Mouse (Mus musculus) testis, adult 2 months (tissue): ENCODE data around the gene Tmprss15. TPM values are rescaled to one million over a fixed set of nuclear protein-coding genes. Genes with fewer than 3 reads are reported as not detected.

Experiments used
- H3K27ac ChIP-seq: fragments of 200-500 bp; 2 replicates; pipeline ENCODE4 v1.5.1; 2012; ENCODE audit warnings: low read depth, low read length; ENCODE audit not compliant: control insufficient read depth, insufficient read depth
- H3K27me3 ChIP-seq: fragments of 200-500 bp; 2 replicates; pipeline ENCODE4 v1.6.1; 2012; ENCODE audit warnings: mild to moderate bottlenecking, low read length, moderate library complexity; ENCODE audit not compliant: control insufficient read depth, insufficient read depth
- H3K36me3 ChIP-seq: fragments of 200-500 bp; 2 replicates; pipeline ENCODE4 v1.6.1; 2012; ENCODE audit warnings: mild to moderate bottlenecking, low read length; ENCODE audit not compliant: control insufficient read depth, insufficient read depth
- H3K4me1 ChIP-seq: fragments of 200-500 bp; 2 replicates; pipeline ENCODE4 v1.6.1; 2012; ENCODE audit warnings: low read length; ENCODE audit not compliant: control insufficient read depth, insufficient read depth
- H3K4me3 ChIP-seq: fragments of 200-500 bp; 2 replicates; pipeline ENCODE4 v1.5.1; 2012; ENCODE audit warnings: low read depth, mild to moderate bottlenecking, low read length, moderate library complexity, mixed read lengths; ENCODE audit not compliant: control insufficient read depth
- CTCF ChIP-seq: fragments of 200-500 bp; IDR thresholded peaks from 2 replicates; pipeline ENCODE4 v1.5.1; 2012; ENCODE audit warnings: low read depth, mild to moderate bottlenecking, inconsistent platforms, low read length, moderate library complexity; ENCODE audit not compliant: control insufficient read depth, insufficient read depth, insufficient replicate concordance
- POLR2A ChIP-seq: fragments of 200-500 bp; IDR thresholded peaks from 2 replicates; pipeline ENCODE4 v1.6.1; 2012; ENCODE audit warnings: low read depth, mild to moderate bottlenecking, inconsistent platforms, low read length, moderate library complexity; ENCODE audit not compliant: control insufficient read depth
- polyA plus RNA-seq: library from polyadenylated mRNA; depleted of rRNA; stranded (reverse); fragments of >200 nt; gene quantifications from 2 replicates; pipeline ENCODE4 v1.2.3, GENCODE M21; 2012; rRNA removed

Gene Tmprss15
- polyA plus RNA-seq, 1 experiment = 0.02 TPM

DNA sequence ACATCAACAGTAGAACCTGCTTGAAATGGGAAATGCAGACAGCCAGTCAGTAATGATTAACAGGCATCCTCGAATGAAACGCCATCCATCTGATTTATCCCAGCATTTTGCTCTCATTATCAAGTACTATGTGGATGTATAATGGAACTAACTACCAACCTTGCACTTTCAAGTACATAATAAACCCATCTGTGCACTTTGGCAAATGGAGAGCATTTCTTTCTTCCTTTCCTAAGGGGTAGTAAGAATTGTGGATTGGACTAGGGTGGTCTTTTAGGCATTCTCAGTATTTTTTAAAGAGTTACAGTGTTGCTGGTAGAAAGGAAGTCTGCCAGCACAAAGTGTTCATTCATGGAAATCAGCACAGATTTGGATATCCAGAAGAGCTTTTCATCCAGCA is 133.5 kb downstream of the Tmprss15 start:
- Histone ChIP-seq H3K4me3 (no peak overlapping the region), H3K36me3 (no peaks in the 10 kb centered on the region), H3K27me3 (no peaks in the 10 kb centered on the region), H3K27ac (no peak overlapping the region), H3K4me1 (no peaks in the 10 kb centered on the region)
- no peak for TF ChIP-seq POLR2A
- TF ChIP-seq CTCF = no peak

DNA sequence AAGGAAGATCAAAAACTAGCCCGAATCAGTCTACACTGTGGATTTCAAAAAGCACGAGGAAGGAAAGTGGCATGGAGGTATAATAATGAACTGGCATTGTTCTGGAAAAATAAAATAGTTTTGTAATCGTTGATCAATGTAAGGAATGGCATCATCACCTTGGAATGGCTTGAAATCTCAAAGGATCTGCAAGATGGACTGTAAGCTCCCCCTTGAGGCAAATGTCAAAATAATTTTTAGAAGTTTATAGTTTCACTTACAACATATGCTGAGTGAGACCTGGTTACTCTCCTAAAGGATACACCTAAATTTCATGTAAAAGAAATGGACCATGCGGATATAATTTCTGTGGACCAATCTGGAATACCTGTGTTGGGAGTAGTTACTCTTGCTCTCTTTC is 140.5 kb downstream of the Tmprss15 start:
- Histone ChIP-seq H3K27me3 (no peaks in the 10 kb centered on the region), H3K36me3 (no peaks in the 10 kb centered on the region), H3K4me1 (no peaks in the 10 kb centered on the region), H3K4me3 (no peak overlapping the region), H3K27ac (no peak overlapping the region)
- TF ChIP-seq CTCF = no peak
- TF ChIP-seq POLR2A = no peak

DNA sequence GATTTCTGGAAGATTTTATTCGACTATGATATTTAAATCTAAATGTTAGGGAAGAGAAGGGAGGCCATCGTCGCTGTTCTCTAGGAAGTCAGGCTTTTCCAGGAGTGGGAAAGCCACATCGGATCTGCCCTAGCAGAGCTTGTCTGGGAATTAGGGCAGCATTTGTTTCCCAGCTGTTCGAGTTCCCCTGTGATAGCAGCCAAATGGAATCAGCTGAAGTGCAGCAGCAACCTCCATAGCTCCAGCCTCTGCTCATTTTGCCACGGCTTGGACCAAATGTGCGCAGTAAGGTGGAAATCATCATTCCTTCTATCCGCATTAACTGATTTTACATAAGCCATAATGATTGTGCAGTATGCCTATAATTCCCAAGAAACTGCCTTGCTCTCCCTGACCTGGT is 153.1 kb downstream of the Tmprss15 start:
- Histone ChIP-seq H3K27me3 (no peaks in the 10 kb centered on the region), H3K4me1 (no peaks in the 10 kb centered on the region), H3K27ac (no peak overlapping the region), H3K4me3 (no peak overlapping the region), H3K36me3 (no peaks in the 10 kb centered on the region)
- TF ChIP-seq CTCF (no peak), POLR2A (no peak)

DNA sequence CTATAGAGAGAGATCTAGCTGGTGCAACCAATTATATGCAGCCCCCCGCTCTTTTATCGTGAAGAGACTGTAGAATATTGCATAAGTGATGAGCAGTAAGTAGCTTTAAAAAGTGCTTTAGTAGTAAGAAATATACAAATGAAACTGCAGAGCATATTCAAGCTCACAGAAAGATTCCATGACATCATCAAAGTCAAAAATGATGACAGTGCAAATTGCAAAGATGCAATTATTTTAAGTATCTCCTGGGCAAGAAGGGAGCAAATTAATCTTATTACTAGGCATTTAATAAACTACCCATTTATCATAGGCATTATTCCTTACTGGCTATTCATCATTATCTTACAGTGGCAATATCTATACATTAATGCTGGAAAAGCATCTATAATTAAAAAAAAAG is 156.6 kb downstream of the Tmprss15 start:
- TF ChIP-seq CTCF = no peak
- TF ChIP-seq POLR2A = no peak
- H3K4me3 ChIP-seq = no peak overlapping the region

DNA sequence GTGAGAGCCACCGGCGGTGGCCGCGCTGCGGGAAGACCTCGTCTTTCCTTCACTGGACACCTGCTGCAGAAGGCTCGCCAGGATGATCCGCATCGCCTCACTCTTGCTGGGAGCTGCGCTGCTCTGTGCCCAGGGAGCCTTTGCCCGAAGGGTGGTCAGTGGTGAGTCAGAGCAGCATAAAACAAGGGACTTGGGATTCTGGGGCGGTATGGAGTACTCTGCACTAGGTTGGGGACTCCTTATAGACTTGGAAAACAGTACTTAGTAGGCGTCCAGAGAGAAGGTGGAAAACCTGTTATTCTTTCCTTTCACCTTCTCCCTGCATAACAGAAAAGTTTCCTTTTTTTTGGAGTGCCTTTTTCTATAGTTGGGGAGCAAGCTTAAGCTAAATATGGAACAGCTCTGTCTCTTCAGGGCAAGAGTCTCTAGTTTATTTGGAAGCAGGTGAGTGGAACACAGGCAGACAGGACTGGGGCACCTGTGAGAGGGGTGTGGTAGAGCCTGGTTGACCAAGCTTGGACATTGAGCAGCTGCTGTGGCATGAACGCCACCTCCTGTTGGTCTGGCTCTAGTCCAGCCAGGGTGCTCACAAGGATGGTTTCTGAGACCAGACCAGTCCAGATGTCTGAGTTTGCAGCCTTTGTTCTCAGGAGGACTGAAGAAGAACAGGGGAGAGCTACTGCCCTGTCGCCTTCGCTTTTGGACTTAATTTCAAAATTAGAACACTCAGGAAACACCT is 159.4 kb downstream of the Tmprss15 start:
- Histone ChIP-seq H3K36me3 (no peaks in the 10 kb centered on the region), H3K4me3 (no peak overlapping the region), H3K27me3 (no peaks in the 10 kb centered on the region), H3K4me1 (peaks cover 4% of the 10 kb centered on the region), H3K27ac (no peak overlapping the region)
- TF ChIP-seq POLR2A (no peak), CTCF (no peak)

More for the DNA sequence above, 156.6 kb downstream of the Tmprss15 start:
- H3K27me3 ChIP-seq = no peaks in the 10 kb centered on the region
- no peak overlapping the region for H3K27ac ChIP-seq
- peaks cover 4% of the 10 kb centered on the region for H3K4me1 ChIP-seq
- no peaks in the 10 kb centered on the region for H3K36me3 ChIP-seq

DNA sequence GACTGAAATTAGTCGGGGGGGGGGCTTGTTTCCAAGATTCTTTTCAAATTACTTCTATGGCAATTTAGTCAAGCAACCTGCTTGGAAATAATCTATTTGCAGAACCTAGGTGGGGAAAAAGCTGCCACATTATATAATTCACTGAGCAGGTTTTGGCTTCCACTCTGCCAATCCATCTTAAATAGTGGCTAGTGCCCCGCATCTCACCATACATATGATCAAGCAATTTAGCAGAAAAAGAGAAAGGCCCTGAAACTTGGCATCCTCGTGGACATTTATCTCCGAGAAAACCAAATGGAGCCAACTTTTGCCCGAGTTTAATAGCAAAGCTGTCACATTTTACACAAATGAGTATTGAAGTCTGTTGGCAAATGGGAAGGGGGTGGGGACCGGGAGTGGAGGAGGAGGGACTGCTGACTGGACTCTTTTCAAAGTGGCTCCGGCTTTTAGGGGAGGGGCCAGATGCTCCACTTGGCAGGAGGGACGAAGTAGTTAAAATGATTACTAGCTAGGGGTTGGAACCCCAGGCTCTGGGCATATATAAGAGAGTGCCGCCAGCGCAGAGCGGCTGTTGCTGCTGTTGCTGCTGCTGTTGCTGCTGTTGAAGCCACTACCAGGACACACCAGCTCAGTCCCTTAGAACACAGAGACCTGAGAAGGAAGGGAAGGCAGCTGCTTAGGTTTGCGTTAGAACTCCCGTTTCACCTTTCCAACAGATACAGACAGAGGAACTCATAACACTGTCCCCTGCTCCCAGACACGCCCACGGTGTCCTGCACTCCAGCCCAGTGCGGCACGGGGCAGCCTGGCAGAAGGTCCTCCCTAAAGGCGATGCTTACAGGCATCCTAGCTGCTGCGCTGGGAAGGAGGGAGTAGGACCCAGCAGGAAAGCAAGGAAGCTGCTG is 160.3 kb downstream of the Tmprss15 start, which contains the start of gene Chodl:
TSS of gene Chodl (plus strand) at position 567 of the 905 bp plus-strand sequence.
- TF ChIP-seq POLR2A (no peak), CTCF (no peak)
- peaks cover 4% of the 10 kb centered on the region for H3K4me1 ChIP-seq
- H3K4me3 ChIP-seq = no peak within 1 kb of the TSS
- no peaks in the 10 kb centered on the region for H3K27me3 ChIP-seq
- no peaks in the 10 kb centered on the region for H3K36me3 ChIP-seq
- no peak within 1 kb of the TSS for H3K27ac ChIP-seq

DNA sequence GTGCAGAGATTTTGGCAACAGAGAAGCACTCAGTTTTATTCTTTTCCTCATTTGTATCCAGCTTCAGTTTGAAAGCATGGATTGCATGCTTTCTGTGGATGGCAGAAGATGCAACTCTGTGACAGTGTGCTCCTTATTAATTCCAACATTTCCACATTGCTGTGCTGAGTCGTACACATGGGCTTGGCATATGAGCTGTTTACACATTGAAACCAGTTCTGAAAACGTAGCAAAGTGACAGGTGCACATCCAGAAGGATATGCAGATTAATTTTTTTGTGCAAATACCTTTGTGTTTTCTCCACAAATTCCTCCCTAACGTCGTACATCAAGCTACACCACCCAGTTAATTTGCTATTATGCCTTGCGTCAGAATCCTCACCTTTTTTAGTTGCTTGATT is 168.3 kb downstream of the Tmprss15 start:
- Histone ChIP-seq H3K27me3 (no peaks in the 10 kb centered on the region), H3K27ac (no peak overlapping the region), H3K36me3 (no peaks in the 10 kb centered on the region), H3K4me3 (no peak overlapping the region), H3K4me1 (no peaks in the 10 kb centered on the region)
- TF ChIP-seq POLR2A (no peak), CTCF (no peak)

Other genes starting within 250 kb of the Tmprss15 start
- 0.05 and 0.06 TPM in 2 replicates for gene Chodl, start 160.1 kb downstream of the Tmprss15 start, polyA plus RNA-seq